Mouse (Mus musculus): Measurements from ENCODE around the gene Lrg1. TPM values are rescaled to one million over a fixed set of nuclear protein-coding genes. Genes with fewer than 3 reads are reported as not detected.
"Not testable (repeated sequence)": the region's sequence is repeated elsewhere in the genome, so short reads cannot be mapped to it uniquely, and the experiment has no call there.

Lrg1 gene
- total and polyA plus RNA-seq, 3 experiments, result not detected

DNA sequence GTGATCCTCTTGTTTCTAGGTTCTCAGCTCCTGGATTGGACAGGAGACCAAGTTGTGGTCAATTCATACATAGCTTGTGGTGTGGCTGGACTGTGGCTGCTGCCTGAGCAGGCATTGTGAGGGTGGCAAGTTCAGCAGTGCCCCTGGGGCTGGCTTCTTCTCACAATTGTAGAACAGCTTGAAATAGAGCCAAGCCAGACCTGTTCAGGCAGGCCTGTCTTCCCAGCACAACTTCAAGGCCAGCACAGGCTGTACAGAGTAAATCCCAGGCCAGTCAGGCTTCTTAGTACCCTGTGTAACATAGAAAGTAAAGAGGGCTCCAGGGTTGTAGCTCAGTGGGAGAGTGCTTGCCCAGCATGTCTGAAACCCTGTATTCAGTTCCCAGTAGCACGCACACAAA is 29.0 kb downstream of the Lrg1 start:
- ATAC-seq (ENCODE audit: extremely low read depth, insufficient number of reproducible peaks, low FRiP score, poor library complexity, severe bottlenecking) (no peak), DNase-seq (ENCODE audit: low spot score) (no peak)
- Histone ChIP-seq H3K9me3 (replicated peaks) (no peaks in the 10 kb centered on the region), H3K27me3 (ENCODE audit: insufficient read depth, low read length) (no peaks in the 10 kb centered on the region), H3K4me1 (ENCODE audit: insufficient read depth, low read depth, low read length) (peaks cover 2% of the 10 kb centered on the region; the same call in 1 of the 2 replicates), H3K36me3 (replicated peaks) (peaks cover 88% of the 10 kb centered on the region), H3K4me3 (ENCODE audit: low read depth, low read length) (no peak overlapping the region)
- TF ChIP-seq GATA1 (IDR thresholded peaks at IDR 0.05; ENCODE audit: borderline replicate concordance, low read length) (no peak), CTCF (IDR thresholded peaks at IDR 0.05; ENCODE audit: low read depth, low read length) (no peak), GATA2 (IDR thresholded peaks at IDR 0.05; ENCODE audit: borderline replicate concordance, low read depth, low read length) (no peak), TAL1 (conservative IDR thresholded peaks at IDR 0.05; ENCODE audit: low read depth, low read length) (no peak), POLR2AphosphoS5 (IDR thresholded peaks at IDR 0.05; ENCODE audit: insufficient replicate concordance, low read depth, low read length) (no peak)

DNA sequence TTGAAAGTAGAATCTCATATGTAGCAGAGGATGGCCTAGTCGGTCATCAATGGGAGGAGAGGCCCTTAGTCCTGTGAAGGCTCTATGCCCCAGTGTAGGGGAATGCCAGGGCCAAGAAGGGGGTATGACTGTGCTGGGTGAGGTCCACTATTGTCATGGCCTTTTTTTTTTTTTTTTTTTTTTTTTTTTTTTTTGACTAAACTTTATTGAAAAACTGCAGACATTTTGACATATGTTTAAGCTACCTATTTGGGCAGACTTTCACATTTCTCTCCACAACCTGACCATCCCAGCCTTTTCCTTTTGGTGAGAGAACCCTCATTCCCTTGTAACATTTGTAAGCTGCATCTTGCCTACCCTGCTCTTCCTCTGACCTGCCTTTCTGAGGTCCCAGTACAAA is 29.5 kb downstream of the Lrg1 start:
- Histone ChIP-seq H3K9me3 (replicated peaks) (no peaks in the 10 kb centered on the region), H3K4me3 (ENCODE audit: low read depth, low read length) (no peak overlapping the region), H3K27me3 (ENCODE audit: insufficient read depth, low read length) (no peaks in the 10 kb centered on the region), H3K4me1 (ENCODE audit: insufficient read depth, low read depth, low read length) (peaks cover 2% of the 10 kb centered on the region), H3K36me3 (replicated peaks) (peaks cover 88% of the 10 kb centered on the region)
- DNase-seq (ENCODE audit: low spot score) (no peak), ATAC-seq (ENCODE audit: extremely low read depth, insufficient number of reproducible peaks, low FRiP score, poor library complexity, severe bottlenecking) (no peak)
- no peak for TF ChIP-seq POLR2AphosphoS5 (IDR thresholded peaks at IDR 0.05; ENCODE audit: insufficient replicate concordance, low read depth, low read length)
- TF ChIP-seq CTCF (IDR thresholded peaks at IDR 0.05; ENCODE audit: low read depth, low read length), result no peak
- no peak for TF ChIP-seq GATA2 (IDR thresholded peaks at IDR 0.05; ENCODE audit: borderline replicate concordance, low read depth, low read length)
- TF ChIP-seq GATA1 (IDR thresholded peaks at IDR 0.05; ENCODE audit: borderline replicate concordance, low read length), result no peak
- no peak for TF ChIP-seq TAL1 (conservative IDR thresholded peaks at IDR 0.05; ENCODE audit: low read depth, low read length)

DNA sequence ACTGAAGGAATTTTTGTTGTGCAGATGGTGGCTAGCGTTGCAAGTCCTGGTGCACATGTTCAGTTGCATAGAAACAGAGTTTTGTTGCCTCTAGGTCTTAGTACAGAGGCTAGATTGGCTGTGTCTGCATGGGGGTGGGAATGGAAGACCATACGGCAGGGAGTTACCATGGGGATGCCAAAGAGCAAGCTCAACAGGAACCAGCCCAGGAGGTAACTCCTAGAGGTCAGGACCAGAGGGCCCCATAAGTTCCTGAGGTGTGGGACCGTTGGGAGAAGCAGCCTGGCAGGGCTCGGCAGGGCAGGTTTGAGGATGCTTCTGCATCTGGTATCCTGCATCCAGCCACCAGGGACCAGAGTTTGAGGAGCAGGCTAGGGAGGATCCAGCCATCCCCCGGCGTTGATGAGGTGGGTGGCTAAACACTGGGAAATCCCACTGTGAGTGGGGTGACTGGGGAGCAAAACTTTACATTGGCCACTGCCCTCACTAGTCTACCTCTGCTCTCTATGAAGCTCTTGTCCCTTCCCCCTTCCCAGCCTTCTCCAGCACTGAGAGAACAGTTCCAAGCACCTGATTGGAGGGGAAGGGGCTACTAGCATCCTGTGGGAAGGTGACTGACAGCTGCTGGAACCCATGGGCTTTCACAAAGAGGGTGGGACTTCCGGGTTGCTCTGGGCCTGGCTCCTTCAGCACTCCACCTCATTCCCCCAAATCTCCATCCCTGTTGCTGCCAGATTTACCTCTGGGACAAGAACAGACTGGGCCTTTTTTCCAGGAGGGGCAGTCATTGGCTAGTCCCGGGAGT is 40.8 kb downstream of the Lrg1 start:
- Histone ChIP-seq H3K9me3 (replicated peaks) (no peaks in the 10 kb centered on the region), H3K4me3 (ENCODE audit: low read depth, low read length) (peak overlapping the region; percentile 80), H3K4me1 (ENCODE audit: insufficient read depth, low read depth, low read length) (peaks cover 57% of the 10 kb centered on the region), H3K36me3 (replicated peaks) (peaks cover 47% of the 10 kb centered on the region), H3K27me3 (ENCODE audit: insufficient read depth, low read length) (no peaks in the 10 kb centered on the region)
- peak; percentile 64 for DNase-seq (ENCODE audit: low spot score)
- no peak for TF ChIP-seq GATA1 (IDR thresholded peaks at IDR 0.05; ENCODE audit: borderline replicate concordance, low read length)
- TF ChIP-seq TAL1 (conservative IDR thresholded peaks at IDR 0.05; ENCODE audit: low read depth, low read length), result no peak
- TF ChIP-seq POLR2AphosphoS5 (IDR thresholded peaks at IDR 0.05; ENCODE audit: insufficient replicate concordance, low read depth, low read length), result no peak
- no peak for TF ChIP-seq CTCF (IDR thresholded peaks at IDR 0.05; ENCODE audit: low read depth, low read length)
- no peak for TF ChIP-seq GATA2 (IDR thresholded peaks at IDR 0.05; ENCODE audit: borderline replicate concordance, low read depth, low read length)
- ATAC-seq (ENCODE audit: extremely low read depth, insufficient number of reproducible peaks, low FRiP score, poor library complexity, severe bottlenecking), result no peak

DNA sequence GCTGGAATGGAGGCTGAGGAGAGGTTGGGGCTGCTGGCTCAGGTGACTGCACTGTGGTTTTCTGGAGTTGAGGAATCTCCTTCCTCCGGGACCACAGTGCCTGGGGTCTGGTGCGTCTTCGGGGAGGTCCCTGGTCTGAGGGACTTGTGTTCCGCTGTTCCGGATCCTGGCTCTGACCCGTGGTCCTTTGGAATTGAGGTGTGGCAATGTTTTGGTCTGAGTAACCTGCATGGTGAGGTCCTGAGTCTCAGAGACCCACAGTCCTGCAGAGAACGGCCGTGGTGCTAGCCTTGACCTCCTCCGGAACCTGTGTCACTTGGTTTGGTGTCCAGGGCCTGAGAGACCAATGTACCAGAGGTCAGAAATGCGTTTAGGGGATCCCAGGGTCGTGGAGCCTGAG is 41.9 kb downstream of the Lrg1 start:
- ATAC-seq (ENCODE audit: extremely low read depth, insufficient number of reproducible peaks, low FRiP score, poor library complexity, severe bottlenecking) (no peak), DNase-seq (ENCODE audit: low spot score) (peak; percentile 10)
- no peak for TF ChIP-seq CTCF (IDR thresholded peaks at IDR 0.05; ENCODE audit: low read depth, low read length)
- no peak for TF ChIP-seq POLR2AphosphoS5 (IDR thresholded peaks at IDR 0.05; ENCODE audit: insufficient replicate concordance, low read depth, low read length)
- TF ChIP-seq TAL1 (conservative IDR thresholded peaks at IDR 0.05; ENCODE audit: low read depth, low read length), result no peak
- TF ChIP-seq GATA1 (IDR thresholded peaks at IDR 0.05; ENCODE audit: borderline replicate concordance, low read length), result no peak
- no peak for TF ChIP-seq GATA2 (IDR thresholded peaks at IDR 0.05; ENCODE audit: borderline replicate concordance, low read depth, low read length)
- peaks cover 58% of the 10 kb centered on the region for H3K4me1 ChIP-seq (ENCODE audit: insufficient read depth, low read depth, low read length)
- peaks cover 38% of the 10 kb centered on the region for H3K36me3 ChIP-seq (replicated peaks)
- no peaks in the 10 kb centered on the region for H3K27me3 ChIP-seq (ENCODE audit: insufficient read depth, low read length)
- no peaks in the 10 kb centered on the region for H3K9me3 ChIP-seq (replicated peaks)
- H3K4me3 ChIP-seq (ENCODE audit: low read depth, low read length), result peak overlapping the region; percentile 80

DNA sequence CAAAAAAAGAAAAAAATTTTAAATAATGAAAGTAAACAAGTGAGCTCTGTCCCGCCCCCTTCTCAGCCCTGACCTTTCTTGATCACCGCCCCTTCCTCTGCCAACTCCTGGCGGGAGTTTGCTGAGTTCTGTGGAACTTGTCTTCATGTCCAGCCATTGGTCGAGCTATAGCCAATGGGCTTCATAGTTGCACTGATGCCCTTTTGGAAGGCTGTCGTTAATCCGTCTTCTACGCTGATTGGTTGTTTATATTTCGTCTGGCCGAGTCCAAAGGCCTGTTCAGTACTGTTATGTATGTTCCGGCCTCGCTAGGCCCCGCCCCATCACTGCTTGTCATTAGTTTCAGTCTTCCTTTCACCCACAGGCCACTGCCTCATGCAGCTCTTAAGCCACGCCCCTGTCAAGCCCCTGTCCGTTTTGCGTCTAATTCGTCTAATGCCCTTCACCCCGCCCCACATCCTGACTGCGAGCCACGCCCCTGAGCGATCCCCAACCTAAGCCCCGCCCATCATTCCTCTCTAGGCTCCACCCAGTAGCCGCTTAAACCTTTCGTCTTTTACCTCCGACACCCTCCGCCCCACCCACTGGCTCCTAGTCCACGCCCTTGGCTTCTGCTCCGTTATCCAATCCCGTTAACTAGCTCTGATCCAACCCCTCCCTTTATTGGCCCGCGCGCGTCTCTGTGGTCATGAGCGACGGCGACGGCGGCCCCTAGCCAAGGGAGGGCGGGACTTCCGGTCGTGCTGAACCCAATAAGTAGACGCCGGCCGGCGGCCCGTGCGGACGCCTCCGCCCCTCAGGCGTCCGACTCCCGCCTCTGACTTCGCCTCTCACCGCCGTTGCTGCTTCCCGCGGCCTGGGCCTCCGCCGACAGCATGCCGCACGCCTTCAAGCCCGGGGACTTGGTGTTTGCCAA is 42.7 kb downstream of the Lrg1 start, which contains the start of gene Hdgfl2:
Gene Hdgfl2, plus strand, starts transcription at position 755 of the 916 bp plus-strand sequence.
- DNase-seq (ENCODE audit: low spot score) (peak; percentile 94), ATAC-seq (ENCODE audit: extremely low read depth, insufficient number of reproducible peaks, low FRiP score, poor library complexity, severe bottlenecking) (peak; percentile 83)
- H3K4me3 ChIP-seq (ENCODE audit: low read depth, low read length), result peak within 1 kb of the TSS; percentile 80
- H3K4me1 ChIP-seq (ENCODE audit: insufficient read depth, low read depth, low read length), result peaks cover 55% of the 10 kb centered on the region
- H3K27me3 ChIP-seq (ENCODE audit: insufficient read depth, low read length), result no peaks in the 10 kb centered on the region
- no peaks in the 10 kb centered on the region for H3K9me3 ChIP-seq (replicated peaks)
- TF ChIP-seq GATA1 (IDR thresholded peaks at IDR 0.05; ENCODE audit: borderline replicate concordance, low read length) (no peak), CTCF (IDR thresholded peaks at IDR 0.05; ENCODE audit: low read depth, low read length) (no peak), TAL1 (conservative IDR thresholded peaks at IDR 0.05; ENCODE audit: low read depth, low read length) (no peak), POLR2AphosphoS5 (IDR thresholded peaks at IDR 0.05; ENCODE audit: insufficient replicate concordance, low read depth, low read length) (no peak), GATA2 (IDR thresholded peaks at IDR 0.05; ENCODE audit: borderline replicate concordance, low read depth, low read length) (no peak)
- peaks cover 33% of the 10 kb centered on the region for H3K36me3 ChIP-seq (replicated peaks)

DNA sequence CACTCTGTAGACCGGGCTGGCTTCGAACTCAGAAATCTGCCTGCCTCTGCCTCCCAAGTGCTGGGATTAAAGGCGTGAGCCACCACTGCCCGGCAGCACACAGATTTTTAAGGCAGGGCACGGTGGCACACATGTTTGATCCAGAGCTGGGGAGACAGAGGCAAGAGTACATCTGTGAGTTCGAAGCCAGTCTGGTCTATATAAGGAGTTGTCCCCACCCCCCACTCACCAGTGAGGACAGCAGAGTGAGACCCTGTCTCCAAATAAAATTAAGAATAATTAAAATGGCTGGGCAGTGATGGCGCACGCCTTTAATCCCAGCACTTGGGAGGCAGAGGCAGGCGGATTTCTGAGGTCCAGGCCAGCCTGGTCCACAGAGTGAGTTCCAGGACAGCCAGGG is 43.4 kb downstream of the Lrg1 start:
- H3K27me3 ChIP-seq (ENCODE audit: insufficient read depth, low read length); ATAC-seq (ENCODE audit: extremely low read depth, insufficient number of reproducible peaks, low FRiP score, poor library complexity, severe bottlenecking); DNase-seq (ENCODE audit: low spot score); H3K9me3 ChIP-seq (replicated peaks): not testable (repeated sequence)
- Histone ChIP-seq H3K4me3 (ENCODE audit: low read depth, low read length) (peak overlapping the region; percentile 80), H3K36me3 (replicated peaks) (peaks cover 33% of the 10 kb centered on the region), H3K4me1 (ENCODE audit: insufficient read depth, low read depth, low read length) (peaks cover 57% of the 10 kb centered on the region)
